Mouse (Mus musculus) C2C12 (cell line): ENCODE results near the gene Lim2.

Experiments
- CEBPB ChIP-seq: IDR thresholded peaks from one replicate; pipeline ENCODE4 v1.6.1; 2011; ENCODE audit warnings: low read depth, mild to moderate bottlenecking, control low read depth, moderate library complexity
- CTCF ChIP-seq: IDR thresholded peaks from one replicate; pipeline ENCODE4 v1.5.1; 2011; ENCODE audit not compliant: control insufficient read depth, insufficient read depth, insufficient read length
- FOSL1 ChIP-seq: IDR thresholded peaks from one replicate; pipeline ENCODE4 v1.8.0; 2011; ENCODE audit warnings: mild to moderate bottlenecking, low read length; ENCODE audit not compliant: poor library complexity, insufficient read depth, severe bottlenecking
- MAX ChIP-seq: IDR thresholded peaks from one replicate; pipeline ENCODE4 v1.6.1; 2011; ENCODE audit warnings: mild to moderate bottlenecking, control low read depth
- MYOD1 ChIP-seq: IDR thresholded peaks from one replicate; pipeline ENCODE4 v1.6.1; 2011; ENCODE audit warnings: low read depth; ENCODE audit not compliant: control insufficient read depth, insufficient read length
- USF1 ChIP-seq: IDR thresholded peaks from one replicate; pipeline ENCODE4 v1.6.1; 2011; ENCODE audit warnings: low read depth, mild to moderate bottlenecking, control low read depth, moderate library complexity

- TF ChIP-seq CTCF, result no peak
- TF ChIP-seq USF1, result no peak
- TF ChIP-seq CEBPB, result no peak
- TF ChIP-seq MYOD1, result no peak
- TF ChIP-seq MAX, result no peak
- no peak for TF ChIP-seq FOSL1
Measured at GRCm38 (mm10) chr7:43442684-43443083, 15.2 kb downstream of the Lim2 start.
